Mouse (Mus musculus): ENCODE measurements at regions not wholly inside any gene's neighbourhood (a gene's known extent, or its start where the extent isn't known, plus 50 kb on each side); places are given as distances from the start of the nearest gene placed in this dataset.

DNA sequence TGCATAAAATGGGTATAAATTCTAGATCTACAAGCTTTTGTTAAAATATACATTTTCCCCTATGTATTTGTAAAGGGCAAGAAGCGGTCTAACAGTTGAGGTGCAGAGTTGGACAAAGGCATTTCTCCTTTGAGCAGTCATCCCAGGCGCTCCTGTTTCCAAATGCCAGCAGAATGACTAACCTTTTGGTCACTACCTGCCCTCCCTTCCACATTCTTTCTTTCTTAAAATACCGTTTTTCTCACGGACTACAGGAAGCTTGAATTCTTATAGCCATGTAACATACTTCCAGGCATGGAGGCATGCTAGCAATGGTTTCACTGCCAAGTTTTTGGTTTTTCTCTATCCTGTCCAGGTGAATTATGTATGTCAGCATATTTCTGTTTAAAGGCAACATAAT, 91.2 kb upstream of the Mocs2 start:
- H3K4me3 ChIP-seq (ENCODE audit: insufficient read depth, low read depth, low read length): no peak overlapping the region
- no peaks in the 10 kb centered on the region for H3K4me1 ChIP-seq (ENCODE audit: control insufficient read depth, insufficient read depth, insufficient read length, low read length)
- no peak overlapping the region for H3K27ac ChIP-seq (replicated peaks; ENCODE audit: low read depth, low read length)

DNA sequence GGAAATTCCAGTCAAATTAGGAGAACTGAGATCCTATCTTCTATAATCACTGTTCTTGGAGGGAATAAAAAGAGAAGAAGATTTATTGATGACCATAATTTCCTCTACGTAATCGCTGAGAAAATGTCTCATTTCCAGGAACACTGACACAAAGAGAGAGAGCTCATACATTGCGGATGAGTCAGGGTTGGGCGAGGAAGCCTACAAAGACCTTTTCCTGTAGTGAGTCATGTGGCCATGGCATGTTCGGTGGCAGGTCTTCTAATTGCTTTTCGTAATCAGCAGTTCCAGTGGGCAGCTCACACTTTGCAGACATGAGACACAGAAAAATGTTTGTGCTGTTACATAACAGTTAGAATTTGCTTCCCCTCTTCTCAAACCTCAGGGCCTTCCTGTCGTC, 83.0 kb upstream of the Mocs2 start:
- Histone ChIP-seq H3K4me1 (ENCODE audit: control insufficient read depth, insufficient read depth, insufficient read length, low read length) (no peaks in the 10 kb centered on the region), H3K4me3 (ENCODE audit: insufficient read depth, low read depth, low read length) (no peak overlapping the region), H3K27ac (replicated peaks; ENCODE audit: low read depth, low read length) (no peak overlapping the region)

DNA sequence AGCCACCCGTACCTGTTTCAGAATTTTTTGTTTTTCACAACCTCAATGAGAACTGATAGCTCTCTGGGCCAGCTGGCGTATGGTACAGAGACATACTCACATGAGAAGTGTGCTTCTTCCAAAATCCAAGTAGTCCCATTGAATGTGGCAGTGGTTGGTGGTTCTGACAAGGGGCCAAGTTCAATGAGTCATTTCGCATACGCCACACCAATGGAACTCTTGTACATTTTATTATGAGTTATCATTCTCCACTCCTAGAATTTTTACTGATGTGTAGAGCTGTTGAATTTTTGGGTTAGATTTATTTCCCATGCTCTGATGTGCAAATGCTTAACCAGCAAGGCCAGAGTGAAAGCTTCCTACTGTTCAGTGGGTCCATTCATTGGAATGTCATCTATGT, 82.0 kb upstream of the Mocs2 start:
- Histone ChIP-seq H3K27ac (replicated peaks; ENCODE audit: low read depth, low read length) (no peak overlapping the region), H3K4me1 (ENCODE audit: control insufficient read depth, insufficient read depth, insufficient read length, low read length) (no peaks in the 10 kb centered on the region), H3K4me3 (ENCODE audit: insufficient read depth, low read depth, low read length) (no peak overlapping the region)

DNA sequence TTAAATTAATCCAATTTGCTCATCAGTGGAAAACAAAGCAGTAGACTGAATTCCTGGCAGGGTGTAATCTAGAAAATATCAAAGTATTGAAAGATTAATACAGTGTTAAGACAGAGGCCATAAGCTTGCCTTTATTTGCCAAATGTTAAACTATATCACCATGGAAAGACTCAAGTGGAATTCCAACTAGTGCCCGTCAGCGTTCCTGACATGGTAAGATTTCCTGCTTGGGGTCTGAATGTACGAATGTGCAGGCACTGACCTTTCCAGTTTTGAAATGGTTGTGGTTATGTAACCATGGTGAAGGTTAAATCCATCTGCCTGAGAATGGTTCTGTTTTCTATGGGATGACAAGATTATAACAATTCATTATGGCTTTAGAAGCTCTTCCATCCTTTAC, 75.5 kb upstream of the Mocs2 start:
- no peak overlapping the region for H3K27ac ChIP-seq (replicated peaks; ENCODE audit: low read depth, low read length)
- H3K4me1 ChIP-seq (ENCODE audit: control insufficient read depth, insufficient read depth, insufficient read length, low read length): no peaks in the 10 kb centered on the region
- no peak overlapping the region for H3K4me3 ChIP-seq (ENCODE audit: insufficient read depth, low read depth, low read length)

DNA sequence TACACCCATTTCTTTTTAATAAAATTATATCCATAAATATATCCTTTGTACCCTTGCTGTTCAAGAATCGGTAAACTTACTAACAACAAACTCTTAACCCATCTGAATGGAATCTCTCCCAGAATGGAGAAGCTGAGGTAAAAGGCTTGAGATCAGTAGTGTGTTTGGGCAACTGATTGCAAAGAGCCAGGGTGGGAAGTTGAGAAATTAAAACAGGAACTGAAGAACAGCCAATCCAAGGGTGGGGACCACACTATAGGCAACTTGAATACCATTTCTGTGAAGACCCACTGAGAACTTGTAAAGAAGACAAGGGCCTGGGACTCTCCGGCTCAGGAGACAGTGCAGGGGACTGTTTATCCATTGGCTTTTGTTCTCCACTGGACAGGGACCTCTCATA, 72.2 kb upstream of the Mocs2 start:
- H3K4me3 ChIP-seq (ENCODE audit: insufficient read depth, low read depth, low read length): no peak overlapping the region

DNA sequence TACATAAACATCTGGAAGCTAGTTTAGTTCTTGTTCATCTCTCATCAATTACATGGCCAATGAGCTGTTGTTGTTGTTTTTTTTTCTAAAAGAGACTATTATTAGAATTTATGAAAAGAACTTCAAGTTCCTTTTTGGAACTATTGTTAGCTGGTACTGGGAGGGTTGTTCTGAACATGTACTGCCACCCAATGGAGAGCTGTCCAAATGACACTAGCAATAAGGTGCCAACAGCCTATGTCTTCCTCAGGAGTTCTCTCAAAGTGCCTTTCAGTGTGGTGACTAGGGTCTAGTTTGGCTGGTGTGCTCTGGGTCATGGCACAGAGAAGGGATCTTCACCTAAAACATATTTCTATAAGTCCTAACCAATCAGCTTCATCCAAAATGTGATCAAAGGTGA, 60.6 kb upstream of the Mocs2 start:
- H3K4me1 ChIP-seq (ENCODE audit: control insufficient read depth, insufficient read depth, insufficient read length, low read length): no peaks in the 10 kb centered on the region
- H3K4me3 ChIP-seq (ENCODE audit: insufficient read depth, low read depth, low read length): no peak overlapping the region

More for the DNA sequence above, 72.2 kb upstream of the Mocs2 start:
- no peak overlapping the region for H3K27ac ChIP-seq (replicated peaks; ENCODE audit: low read depth, low read length)
- no peaks in the 10 kb centered on the region for H3K4me1 ChIP-seq (ENCODE audit: control insufficient read depth, insufficient read depth, insufficient read length, low read length)

DNA sequence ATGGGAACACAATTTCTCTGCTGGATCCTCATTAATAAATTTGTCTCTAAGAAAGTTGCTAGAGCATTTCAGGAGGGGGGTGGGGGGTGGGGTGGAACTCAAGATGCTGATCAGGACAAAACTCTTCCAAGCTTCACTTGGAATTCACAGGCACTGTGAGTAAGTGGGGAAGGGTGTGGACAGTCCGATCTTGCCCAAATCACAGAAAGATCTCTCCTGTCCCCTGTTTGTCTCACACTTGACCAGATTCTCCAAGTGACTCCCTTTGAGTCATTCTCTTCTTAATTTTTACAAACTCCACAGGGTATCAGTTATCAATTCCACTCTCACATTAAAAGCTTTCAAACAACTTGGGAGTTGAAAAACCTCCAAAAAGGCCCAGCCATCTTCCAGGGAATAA, 58.1 kb upstream of the Mocs2 start:
- H3K27ac ChIP-seq (replicated peaks; ENCODE audit: low read depth, low read length): no peak overlapping the region
- H3K4me1 ChIP-seq (ENCODE audit: control insufficient read depth, insufficient read depth, insufficient read length, low read length): no peaks in the 10 kb centered on the region
- no peak overlapping the region for H3K4me3 ChIP-seq (ENCODE audit: insufficient read depth, low read depth, low read length)

More for the DNA sequence above, 60.6 kb upstream of the Mocs2 start:
- no peak overlapping the region for H3K27ac ChIP-seq (replicated peaks; ENCODE audit: low read depth, low read length)

DNA sequence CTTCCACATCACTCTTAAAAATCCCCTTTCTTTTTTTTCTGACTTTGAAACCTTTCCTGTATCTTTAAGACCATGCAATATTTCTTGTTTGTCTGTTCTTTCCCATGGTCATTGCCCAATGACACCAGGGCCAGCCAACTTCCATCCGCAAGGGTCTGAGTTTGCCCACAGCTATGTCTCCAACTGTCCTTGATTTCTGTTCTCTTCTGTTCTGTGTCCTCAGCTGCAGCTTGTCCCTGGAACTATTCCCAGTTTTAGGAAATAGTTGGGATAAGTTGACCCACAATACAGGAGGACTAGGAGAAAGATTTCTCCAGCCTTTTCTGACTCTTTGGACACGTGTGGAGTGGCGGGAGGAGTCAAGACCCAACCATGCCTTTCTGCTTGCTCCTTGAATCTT, 57.1 kb upstream of the Mocs2 start:
- Histone ChIP-seq H3K4me1 (ENCODE audit: control insufficient read depth, insufficient read depth, insufficient read length, low read length) (no peaks in the 10 kb centered on the region), H3K27ac (replicated peaks; ENCODE audit: low read depth, low read length) (no peak overlapping the region), H3K4me3 (ENCODE audit: insufficient read depth, low read depth, low read length) (no peak overlapping the region)
